ENCODE assay signal across 19 mouse cellular contexts in genomic region chr8:119981253-119981652, GRCm38 (mm10). TPM values are rescaled to one million over a fixed set of nuclear protein-coding genes. Genes with fewer than 3 reads are reported as not detected.
DNase-seq lines count a peak whose midpoint lies in the region; ATAC-seq and TF ChIP-seq lines count a peak whose summit lies in the region.
"Had no signal": no experiment of that assay in that cellular context is flagged by ENCODE, and none has a peak within 500 bp of the region (broad histone marks: within the 10 kb centered on the region; RNA-seq: fewer than 3 reads in every experiment).

No protein-coding gene starts in this region.

- H3K36me3 ChIP-seq in kidney, postnatal 0 days (ENCODE audit: insufficient read depth, low read length) = no peaks in the 10 kb centered on the region
- H3K36me3 ChIP-seq in MEL (ENCODE audit: control insufficient read depth in 1 of 2, insufficient read depth in 2 of 2, low read length in 2 of 2) = no peaks in the 10 kb centered on the region
- H3K36me3 ChIP-seq: heart, embryonic 13.5 days; kidney, embryonic 15.5 days; limb, embryonic 13.5 days; midbrain, embryonic 13.5 days had no signal

- 86% methylated on average over 4 of the region's 4 CpGs for WGBS in kidney, postnatal 0 days

- no peak overlapping the region for H3K27ac ChIP-seq in kidney, postnatal 0 days
- no peak overlapping the region for H3K27ac ChIP-seq in MEL (ENCODE audit: control insufficient read depth, low read depth, low read length)
- H3K27ac ChIP-seq: heart, embryonic 13.5 days; kidney, embryonic 15.5 days; limb, embryonic 13.5 days; midbrain, embryonic 13.5 days had no signal

- no peaks in the 10 kb centered on the region for H3K79me2 ChIP-seq in MEL (ENCODE audit: control insufficient read depth, insufficient read depth, low read length, poor library complexity)

- ATAC-seq in kidney, postnatal 0 days (replicated peaks; ENCODE audit: low FRiP score, low read depth) = no peak
- ATAC-seq: inflammation-experienced regulatory T-cells, adult 6 months; midbrain, embryonic 13.5 days had no signal

- no peak overlapping the region for H3K9ac ChIP-seq in kidney, postnatal 0 days (ENCODE audit: low read depth, low read length)
- no peak overlapping the region for H3K9ac ChIP-seq in MEL (ENCODE audit: control insufficient read depth, low read depth, low read length, poor library complexity, severe bottlenecking)
- H3K9ac ChIP-seq: heart, embryonic 13.5 days; kidney, embryonic 15.5 days; limb, embryonic 13.5 days; midbrain, embryonic 13.5 days had no signal

- TF ChIP-seq EP300 in MEL (IDR thresholded peaks at IDR 0.05; ENCODE audit: low read depth in 1 of 2, low read length in 2 of 2) = no peak

- DNase-seq in kidney, postnatal 0 days (ENCODE audit: low spot score) = no peak
- no peak for DNase-seq in kidney, postnatal 10 days
- DNase-seq in thymus, postnatal 0 days (ENCODE audit: low spot score) = peak; percentile 32
- DNase-seq in thymus, postnatal 10 days (ENCODE audit: low spot score in 2 of 2) = no peak
- peak; percentile 39 for DNase-seq in MEL (ENCODE audit: low read depth, low spot score)
- DNase-seq in urinary bladder, postnatal 10 days (ENCODE audit: low spot score) = no peak
- no peak for DNase-seq in spleen, postnatal 36 days (ENCODE audit: low spot score in 2 of 2)
- DNase-seq: adrenal gland, adult 2 months; cerebellum, postnatal 14 days; embryo, embryonic 11 days; lung, adult 18-20 months; retina, postnatal 1 day; right cerebral cortex, postnatal 4 days; thymus, adult 18-20 months had no signal

- no peak for TF ChIP-seq POLR2A in MEL (IDR thresholded peaks at IDR 0.05; ENCODE audit: control insufficient read depth in 1 of 2, insufficient read depth in 1 of 2, low read depth in 1 of 2, low read length in 2 of 2, poor library complexity in 1 of 2)

- peak; percentile 78 for TF ChIP-seq RAD21 in MEL (IDR thresholded peaks at IDR 0.05; ENCODE audit: low read depth, low read length)

- no peaks in the 10 kb centered on the region for H3K4me1 ChIP-seq in kidney, postnatal 0 days (replicated peaks; ENCODE audit: insufficient read depth, low read length)
- H3K4me1 ChIP-seq in MEL (ENCODE audit: control insufficient read depth in 1 of 2, insufficient read depth in 2 of 2, low read length in 2 of 2) = no peaks in the 10 kb centered on the region
- H3K4me1 ChIP-seq: heart, embryonic 13.5 days had no signal

- no peaks in the 10 kb centered on the region for H3K9me3 ChIP-seq in kidney, postnatal 0 days (replicated peaks; ENCODE audit: low read length)
- no peaks in the 10 kb centered on the region for H3K9me3 ChIP-seq in MEL (replicated peaks; ENCODE audit: insufficient read depth, low read length)
- H3K9me3 ChIP-seq: heart, embryonic 13.5 days; kidney, embryonic 15.5 days; limb, embryonic 13.5 days; midbrain, embryonic 13.5 days had no signal

- no peak overlapping the region for H3K4me3 ChIP-seq in kidney, postnatal 0 days (replicated peaks; ENCODE audit: low read depth, low read length)
- no peak overlapping the region for H3K4me3 ChIP-seq in MEL (ENCODE audit: control insufficient read depth in 1 of 2, insufficient read depth in 1 of 2, low read depth in 2 of 2, low read length in 2 of 2)
- H3K4me3 ChIP-seq: heart, embryonic 13.5 days; kidney, embryonic 15.5 days; limb, embryonic 13.5 days; midbrain, embryonic 13.5 days had no signal

- no peaks in the 10 kb centered on the region for H3K27me3 ChIP-seq in kidney, postnatal 0 days (ENCODE audit: insufficient read depth, low read length)
- no peaks in the 10 kb centered on the region; a peak in 1 of 4 replicates for H3K27me3 ChIP-seq in MEL (ENCODE audit: control insufficient read depth in 1 of 2, insufficient read depth in 2 of 2, low read length in 2 of 2)
- H3K27me3 ChIP-seq: heart, embryonic 13.5 days; kidney, embryonic 15.5 days; limb, embryonic 13.5 days; midbrain, embryonic 13.5 days had no signal

- H3K4me2 ChIP-seq in kidney, postnatal 0 days (ENCODE audit: low read length) = no peak overlapping the region
- H3K4me2 ChIP-seq: heart, embryonic 13.5 days; kidney, embryonic 15.5 days; limb, embryonic 13.5 days; midbrain, embryonic 13.5 days had no signal

- TF ChIP-seq CTCF in kidney, postnatal 0 days (IDR thresholded peaks at IDR 0.05; ENCODE audit: low read depth) = peak; percentile 61
- TF ChIP-seq CTCF in MEL (IDR thresholded peaks at IDR 0.05 in 2 of 3, conservative IDR thresholded peaks at IDR 0.05 in 1 of 3; ENCODE audit: control insufficient read depth in 1 of 3, insufficient read depth in 1 of 3, low read depth in 2 of 3, low read length in 3 of 3, poor library complexity in 1 of 3, severe bottlenecking in 1 of 3) = peak; percentile 28 to 74 (median 31)

TF ChIP-seq in MEL, 35 proteins besides CTCF, POLR2A, EP300 and RAD21:
- TF ChIP-seq SIN3A (IDR thresholded peaks at IDR 0.05; ENCODE audit: low read length) (no peak), ZC3H11A (IDR thresholded peaks at IDR 0.05; ENCODE audit: low read depth, low read length) (peak; percentile 43), JUND (IDR thresholded peaks at IDR 0.05; ENCODE audit: low read depth, low read length) (no peak), MYC (IDR thresholded peaks at IDR 0.05; ENCODE audit: low read depth, low read length) (no peak), CHD1 (IDR thresholded peaks at IDR 0.05; ENCODE audit: low read depth, low read length) (no peak), ELF1 (IDR thresholded peaks at IDR 0.05; ENCODE audit: low read depth, low read length) (no peak), MAFK (IDR thresholded peaks at IDR 0.05; ENCODE audit: borderline replicate concordance, low read depth, low read length) (no peak), MAZ (IDR thresholded peaks at IDR 0.05; ENCODE audit: low read depth, low read length) (no peak), ETS1 (IDR thresholded peaks at IDR 0.05; ENCODE audit: low read depth, low read length) (no peak), CHD2 (IDR thresholded peaks at IDR 0.05; ENCODE audit: low read length) (no peak), MEF2A (IDR thresholded peaks at IDR 0.05; ENCODE audit: extremely low read depth, insufficient replicate concordance, low read depth, low read length, poor library complexity, severe bottlenecking) (no peak), SMC3 (IDR thresholded peaks at IDR 0.05; ENCODE audit: low read depth, low read length) (peak; percentile 65), ZMIZ1 (IDR thresholded peaks at IDR 0.05; ENCODE audit: low read depth, low read length) (no peak), NRF1 (IDR thresholded peaks at IDR 0.05; ENCODE audit: insufficient read depth, low read depth, low read length, poor library complexity, severe bottlenecking) (no peak), GABPA (IDR thresholded peaks at IDR 0.05; ENCODE audit: low read depth, low read length) (no peak), GATA1 (IDR thresholded peaks at IDR 0.05; ENCODE audit: low read depth, low read length) (no peak), POLR2AphosphoS5 (IDR thresholded peaks at IDR 0.05; ENCODE audit: borderline replicate concordance, low read depth, low read length) (no peak), RCOR1 (IDR thresholded peaks at IDR 0.05; ENCODE audit: low read depth, low read length) (no peak)

RNA-seq across cellular contexts. Expression of gene Crispld2, which starts 11.0 kb away (rescaled TPM):
- 12.2 and 12.7 TPM in 2 replicates for polyA plus RNA-seq in kidney, postnatal 0 days (2015; fragmentation: Nextera tagmentation; extraction: Ambion mirVana)
- polyA plus RNA-seq in thymus, postnatal 0 days (2015; fragmentation: Nextera tagmentation; extraction: Ambion mirVana) = 2.4 TPM in 2 replicates
- total RNA-seq in MEL (2012; rRNA removed) = 1.5 and 2.2 TPM in 2 replicates
- polyA plus RNA-seq in MEL (2012; ENCODE audit: insufficient read depth in 1 of 2, insufficient read length in 2 of 2, low read depth in 1 of 2, low replicate concordance in 2 of 2, missing spikeins in 1 of 2) = 1 to 10 TPM in 1 of 2 experiments, not detected in 1; 1.7 TPM

Comparison
In these comparisons a context has a peak if more than half of its experiments do, and no peak if none do; other contexts are left out.
1. DNase-seq: peak in thymus, postnatal 0 days (single experiment) and MEL (single experiment); none in kidney, postnatal 0 days (single experiment), kidney, postnatal 10 days (single experiment), thymus, postnatal 10 days (0 of 2), urinary bladder, postnatal 10 days (single experiment) and spleen, postnatal 36 days (0 of 2).